Comparison of ENCODE assay signal across 7 mouse cellular contexts in genomic region chr7:120917592-120918461, GRCm38 (mm10). TPM values are rescaled to one million over a fixed set of nuclear protein-coding genes. Genes with fewer than 3 reads are reported as not detected.
DNase-seq lines count a peak whose midpoint lies in the region; ATAC-seq and TF ChIP-seq lines count a peak whose summit lies in the region.

Polr3e (plus strand) TSS chr7:120917744.

- H3K9me3 ChIP-seq in embryonic facial prominence, embryonic 12.5 days: no peaks in the 10 kb centered on the region
- H3K9me3 ChIP-seq in limb, embryonic 12.5 days: no peaks in the 10 kb centered on the region
- no peaks in the 10 kb centered on the region for H3K9me3 ChIP-seq in midbrain, embryonic 15.5 days

- peak; percentile 83 for TF ChIP-seq CTCF in kidney, adult 2 months (conservative IDR thresholded peaks at IDR 0.05; ENCODE audit: insufficient read depth, insufficient read length, low read depth, low read length)
- TF ChIP-seq CTCF in spleen, adult 2 months (IDR thresholded peaks at IDR 0.05; ENCODE audit: extremely low read depth, insufficient read depth, insufficient read length, insufficient replicate concordance): peak; percentile 90

- H3K4me3 ChIP-seq in embryonic facial prominence, embryonic 12.5 days: peak within 1 kb of the TSS; percentile 94
- H3K4me3 ChIP-seq in kidney, adult 2 months (ENCODE audit: insufficient read depth, low read depth, low read length): peak within 1 kb of the TSS; percentile 73
- peak within 1 kb of the TSS; percentile 99 for H3K4me3 ChIP-seq in limb, embryonic 12.5 days (replicated peaks)
- H3K4me3 ChIP-seq in midbrain, embryonic 15.5 days: peak within 1 kb of the TSS; percentile 89
- peak within 1 kb of the TSS; percentile 83 for H3K4me3 ChIP-seq in spleen, adult 2 months (ENCODE audit: extremely low read depth, insufficient read depth, insufficient read length)

- no peak for TF ChIP-seq POLR2A in kidney, adult 2 months (IDR thresholded peaks at IDR 0.05; ENCODE audit: low read depth, low read length)
- no peak for TF ChIP-seq POLR2A in spleen, adult 2 months (IDR thresholded peaks at IDR 0.05; ENCODE audit: low read depth, low read length)

- ATAC-seq in embryonic facial prominence, embryonic 12.5 days (ENCODE audit: insufficient number of reproducible peaks, insufficient read depth, low FRiP score, low TSS enrichment): peak; percentile 87
- ATAC-seq in limb, embryonic 12.5 days (ENCODE audit: insufficient number of reproducible peaks, insufficient read depth, low FRiP score, low TSS enrichment, low read depth): peak; percentile 91
- peak; percentile 94 for ATAC-seq in midbrain, embryonic 15.5 days (replicated peaks)

- peak within 1 kb of the TSS; percentile 66 for H3K4me2 ChIP-seq in embryonic facial prominence, embryonic 12.5 days (replicated peaks)
- peak within 1 kb of the TSS; percentile 74 for H3K4me2 ChIP-seq in limb, embryonic 12.5 days
- H3K4me2 ChIP-seq in midbrain, embryonic 15.5 days: peak within 1 kb of the TSS; percentile 60

- DNase-seq in adrenal gland, postnatal 25 days: peak; percentile 99
- peak; percentile 99 to 100 for DNase-seq in heart, adult 18-20 months
- peak; percentile 99 for DNase-seq in kidney, adult 2 months
- peak; percentile 96 to 99 for DNase-seq in spleen, adult 2 months (ENCODE audit: low read depth in 1 of 2, low spot score in 2 of 2)

- no peaks in the 10 kb centered on the region for H3K27me3 ChIP-seq in embryonic facial prominence, embryonic 12.5 days
- no peaks in the 10 kb centered on the region for H3K27me3 ChIP-seq in kidney, adult 2 months (replicated peaks; ENCODE audit: control insufficient read depth, insufficient read depth, low read length)
- H3K27me3 ChIP-seq in limb, embryonic 12.5 days: no peaks in the 10 kb centered on the region
- H3K27me3 ChIP-seq in midbrain, embryonic 15.5 days (replicated peaks): no peaks in the 10 kb centered on the region
- H3K27me3 ChIP-seq in spleen, adult 2 months (ENCODE audit: control insufficient read depth, insufficient read depth, low read length): no peaks in the 10 kb centered on the region

- H3K9ac ChIP-seq in embryonic facial prominence, embryonic 12.5 days: peak within 1 kb of the TSS; percentile 91
- peak within 1 kb of the TSS; percentile 90 for H3K9ac ChIP-seq in limb, embryonic 12.5 days (replicated peaks)
- H3K9ac ChIP-seq in midbrain, embryonic 15.5 days: peak within 1 kb of the TSS; percentile 81

- 0 out of 2 replicates have a peak, but pooled peaks cover 3% of the 10 kb centered on the region for H3K36me3 ChIP-seq in embryonic facial prominence, embryonic 12.5 days
- no peaks in the 10 kb centered on the region for H3K36me3 ChIP-seq in kidney, adult 2 months (ENCODE audit: control insufficient read depth, insufficient read depth, low read length)
- peaks cover 8% of the 10 kb centered on the region; the same call in 1 of the 2 replicates for H3K36me3 ChIP-seq in limb, embryonic 12.5 days
- no peaks in the 10 kb centered on the region for H3K36me3 ChIP-seq in midbrain, embryonic 15.5 days (replicated peaks)
- no peaks in the 10 kb centered on the region for H3K36me3 ChIP-seq in spleen, adult 2 months (ENCODE audit: control insufficient read depth, insufficient read depth, low read length)

- H3K27ac ChIP-seq in embryonic facial prominence, embryonic 12.5 days: peak within 1 kb of the TSS; percentile 81
- H3K27ac ChIP-seq in kidney, adult 2 months (ENCODE audit: insufficient read depth, low read depth, low read length): peak within 1 kb of the TSS; percentile 20
- peak within 1 kb of the TSS; percentile 80 for H3K27ac ChIP-seq in limb, embryonic 12.5 days
- H3K27ac ChIP-seq in midbrain, embryonic 15.5 days: peak within 1 kb of the TSS; percentile 84
- H3K27ac ChIP-seq in spleen, adult 2 months (ENCODE audit: insufficient read depth, low read length): peak within 1 kb of the TSS; percentile 72

- under 1% methylated on average over 102 of the region's 102 CpGs for WGBS in embryonic facial prominence, embryonic 12.5 days
- under 1% methylated on average over 102 of the region's 102 CpGs for WGBS in kidney, adult 2 months
- under 1% methylated on average over 91 of the region's 102 CpGs for WGBS in limb, embryonic 12.5 days
- WGBS in midbrain, embryonic 15.5 days: under 1% methylated on average over 99 of the region's 102 CpGs
- under 1% methylated on average over 96 of the region's 102 CpGs for WGBS in spleen, adult 2 months

- H3K4me1 ChIP-seq in embryonic facial prominence, embryonic 12.5 days: peaks cover 10% of the 10 kb centered on the region; the same call in 1 of the 2 replicates
- H3K4me1 ChIP-seq in kidney, adult 2 months (ENCODE audit: control insufficient read depth, insufficient read depth, low read length): peaks cover 3% of the 10 kb centered on the region; the same call in 1 of the 2 replicates
- H3K4me1 ChIP-seq in limb, embryonic 12.5 days (replicated peaks): peaks cover 13% of the 10 kb centered on the region
- H3K4me1 ChIP-seq in midbrain, embryonic 15.5 days: peaks cover 18% of the 10 kb centered on the region
- no peaks in the 10 kb centered on the region for H3K4me1 ChIP-seq in spleen, adult 2 months (ENCODE audit: control insufficient read depth, insufficient read depth, insufficient read length)

RNA-seq across cellular contexts. Expression of gene Polr3e, which starts in this region (rescaled TPM):
- 26.5 and 27.5 TPM in 2 replicates for total RNA-seq in adrenal gland, postnatal 25 days (2021)
- 41.2 and 42.7 TPM in 2 replicates for polyA plus RNA-seq in embryonic facial prominence, embryonic 12.5 days (2016; fragmentation: Nextera tagmentation; extraction: Ambion mirVana)
- 1 to 10 TPM; 8.8 to 9.2 TPM for total RNA-seq in heart, adult 18-20 months (2021)
- polyA plus RNA-seq in kidney, adult 2 months (2012; rRNA removed): 25.9 and 26.9 TPM in 2 replicates
- polyA plus RNA-seq in limb, embryonic 12.5 days (2016; fragmentation: Nextera tagmentation; extraction: Ambion mirVana): 43.9 and 45.0 TPM in 2 replicates
- polyA plus RNA-seq in midbrain, embryonic 15.5 days (2015; fragmentation: Nextera tagmentation; extraction: Ambion mirVana): 25.5 and 28.1 TPM in 2 replicates
- 14.2 and 16.7 TPM in 2 replicates for polyA plus RNA-seq in spleen, adult 2 months (2012; rRNA removed)

Comparison
In these comparisons a context has a peak if more than half of its experiments do, and no peak if none do; other contexts are left out.
1. Peak in every context shown above with its lines: DNase-seq, ATAC-seq, H3K4me3 ChIP-seq and H3K27ac ChIP-seq.
2. H3K27ac ChIP-seq: peak in every context shown above with its lines; median percentile 84 in midbrain, embryonic 15.5 days; 81 in embryonic facial prominence, embryonic 12.5 days; 80 in limb, embryonic 12.5 days; 72 in spleen, adult 2 months; 20 in kidney, adult 2 months.